Mouse (Mus musculus) heart, embryonic 14.5 days (tissue): Measurements from ENCODE around the gene Bahcc1. TPM values are rescaled to one million over a fixed set of nuclear protein-coding genes. Genes with fewer than 3 reads are reported as not detected.

ENCODE experiments used
- ATAC-seq: fragments of 200-750 bp; cut with Nextera tagmentation; 2 replicates; pipeline ENCODE4 v1.8.0; 2017; ENCODE audit warnings: low read depth, moderate TSS enrichment; ENCODE audit not compliant: insufficient number of reproducible peaks, insufficient read depth, low FRiP score
- H3K27ac ChIP-seq, 2 experiments: fragments of 200-500 bp in 1 of 2; fragments of 300-500 bp in 1 of 2; sonication (generic) in 1 of 2; replicated peaks in 1 of 2; 2 replicates each; pipeline ENCODE4 v1.5.1; 2012 to 2014; ENCODE audit warnings: low read depth in 2 of 2, low read length in 2 of 2, control low read depth in 1 of 2, mild to moderate bottlenecking in 1 of 2, mixed read lengths in 1 of 2; ENCODE audit not compliant: control insufficient read depth in 1 of 2, insufficient read depth in 1 of 2
- H3K27me3 ChIP-seq: fragments of 300-500 bp; sonication (generic); 2 replicates; pipeline ENCODE4 v1.6.1; 2014; ENCODE audit warnings: mild to moderate bottlenecking, low read length, control low read depth; ENCODE audit not compliant: control insufficient read depth, insufficient read depth
- H3K36me3 ChIP-seq: fragments of 300-500 bp; sonication (generic); 2 replicates; pipeline ENCODE4 v1.6.1; 2014; ENCODE audit warnings: mild to moderate bottlenecking, control low read depth, low read length, mixed read lengths; ENCODE audit not compliant: control insufficient read depth, insufficient read depth
- H3K4me1 ChIP-seq, 2 experiments: fragments of 200-500 bp in 1 of 2; fragments of 300-500 bp in 1 of 2; sonication (generic) in 1 of 2; 2 replicates each; pipeline ENCODE4 v1.6.1; 2012 to 2014; ENCODE audit warnings: low read length in 2 of 2, control low read depth in 1 of 2, mixed read lengths in 1 of 2; ENCODE audit not compliant: control insufficient read depth in 2 of 2, insufficient read depth in 2 of 2
- H3K4me2 ChIP-seq: fragments of 300-500 bp; sonication (generic); 2 replicates; pipeline ENCODE4 v1.6.1; 2014; ENCODE audit warnings: mild to moderate bottlenecking, low read length
- H3K4me3 ChIP-seq, 2 experiments: fragments of 200-500 bp in 1 of 2; fragments of 300-500 bp in 1 of 2; sonication (generic) in 1 of 2; 2 replicates each; pipeline ENCODE4 v1.5.1; 2012 to 2014; ENCODE audit warnings: low read length in 2 of 2, mild to moderate bottlenecking in 2 of 2, control low read depth in 1 of 2, low read depth in 1 of 2, moderate library complexity in 1 of 2; ENCODE audit not compliant: control insufficient read depth in 1 of 2, insufficient read depth in 1 of 2
- H3K9ac ChIP-seq: fragments of 300-500 bp; sonication (generic); 2 replicates; pipeline ENCODE4 v1.6.1; 2014; ENCODE audit warnings: mild to moderate bottlenecking, low read length
- H3K9me3 ChIP-seq: fragments of 300-500 bp; sonication (generic); 2 replicates; pipeline ENCODE4 v1.6.1; 2016; ENCODE audit warnings: low read length, control low read depth; ENCODE audit not compliant: control insufficient read depth
- WGBS: fragments of 180-500 bp; shearing (Covaris S2); extraction: QIAGEN DNeasy Blood & Tissue Kit; methylation state at CpG from one replicate; pipeline ENCODE4 v1.1.7; 2014; 5-methylcytosine and 5-hydroxymethylcytosine counted together
- polyA plus RNA-seq: library from polyadenylated mRNA; unstranded; fragments of >200 nt; fragmentation: Nextera tagmentation; extraction: Ambion mirVana; gene quantifications from 2 replicates; pipeline ENCODE4 v1.2.1, GENCODE M21; 2014

The Bahcc1 gene
- polyA plus RNA-seq, 1 experiment from 2014 or later, result 9.1 TPM

DNA sequence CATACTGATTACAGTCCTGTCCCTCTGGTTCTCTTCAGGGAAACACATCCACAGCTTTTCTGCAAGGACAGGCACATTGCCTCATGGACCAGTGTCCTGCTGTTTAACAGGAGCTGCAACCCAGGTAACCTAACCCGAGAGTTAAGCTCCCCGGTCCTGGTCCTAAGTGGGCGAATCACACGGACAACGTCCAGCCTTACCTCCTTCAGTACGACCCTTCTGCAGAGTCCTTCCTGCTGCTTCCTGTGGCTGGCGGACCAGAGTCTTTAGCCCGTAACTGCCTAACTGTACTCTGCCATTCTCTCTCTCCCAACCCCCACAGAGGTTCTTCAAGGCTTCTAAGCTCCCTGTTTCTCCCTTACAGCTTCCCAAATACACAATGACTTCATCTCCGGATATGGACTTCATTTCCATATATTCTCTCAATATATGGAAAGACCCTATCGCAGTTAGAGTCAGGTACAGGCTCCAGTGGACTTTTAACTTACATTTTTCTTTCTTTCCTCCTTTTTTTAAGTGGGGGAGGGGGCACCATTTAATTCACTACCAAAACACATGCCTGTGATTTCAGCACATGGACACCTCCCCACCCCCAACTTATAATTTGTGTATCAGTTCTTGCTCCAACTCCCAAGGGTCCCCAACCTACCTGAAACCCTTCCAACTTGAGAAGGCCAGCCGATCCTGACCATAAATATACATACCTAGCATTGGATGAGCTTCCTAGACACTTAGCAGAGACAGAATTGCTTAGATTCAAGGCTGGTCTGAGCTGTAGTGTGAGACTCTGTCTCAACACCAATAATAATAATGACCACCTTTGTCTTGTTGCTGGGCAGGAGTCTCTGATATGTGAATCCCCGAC, 11.6 kb upstream of the Bahcc1 start:
- ATAC-seq, result no peak
- peak overlapping the region; percentile 57 for H3K9ac ChIP-seq
- H3K4me3 ChIP-seq, result peak overlapping the region in 1 of 2 experiments; percentile 2; a peak in 1 of 4 replicates
- WGBS, result 42% methylated on average over 12 of the region's 12 CpGs
- peak overlapping the region; percentile 71 to 75 for H3K27ac ChIP-seq
- H3K36me3 ChIP-seq, result no peaks in the 10 kb centered on the region
- H3K9me3 ChIP-seq, result no peaks in the 10 kb centered on the region
- no peaks in the 10 kb centered on the region for H3K27me3 ChIP-seq
- H3K4me2 ChIP-seq, result peak overlapping the region; percentile 27; the same call in 1 of the 2 replicates
- peaks cover 64 to 79% of the 10 kb centered on the region in 2 experiments for H3K4me1 ChIP-seq

- Histone ChIP-seq H3K4me3 (no peak overlapping the region), H3K9ac (no peak overlapping the region), H3K27ac (no peak overlapping the region), H3K9me3 (no peaks in the 10 kb centered on the region), H3K36me3 (no peaks in the 10 kb centered on the region), H3K27me3 (no peaks in the 10 kb centered on the region), H3K4me1 (peaks cover 65 to 79% of the 10 kb centered on the region in 2 experiments), H3K4me2 (no peak overlapping the region)
- ATAC-seq, result no peak
- WGBS, result 83% methylated on average over 6 of the region's 6 CpGs
These were observed 10.2 kb upstream of the Bahcc1 start for GRCm38 (mm10) chr11:120222425-120223104.

DNA sequence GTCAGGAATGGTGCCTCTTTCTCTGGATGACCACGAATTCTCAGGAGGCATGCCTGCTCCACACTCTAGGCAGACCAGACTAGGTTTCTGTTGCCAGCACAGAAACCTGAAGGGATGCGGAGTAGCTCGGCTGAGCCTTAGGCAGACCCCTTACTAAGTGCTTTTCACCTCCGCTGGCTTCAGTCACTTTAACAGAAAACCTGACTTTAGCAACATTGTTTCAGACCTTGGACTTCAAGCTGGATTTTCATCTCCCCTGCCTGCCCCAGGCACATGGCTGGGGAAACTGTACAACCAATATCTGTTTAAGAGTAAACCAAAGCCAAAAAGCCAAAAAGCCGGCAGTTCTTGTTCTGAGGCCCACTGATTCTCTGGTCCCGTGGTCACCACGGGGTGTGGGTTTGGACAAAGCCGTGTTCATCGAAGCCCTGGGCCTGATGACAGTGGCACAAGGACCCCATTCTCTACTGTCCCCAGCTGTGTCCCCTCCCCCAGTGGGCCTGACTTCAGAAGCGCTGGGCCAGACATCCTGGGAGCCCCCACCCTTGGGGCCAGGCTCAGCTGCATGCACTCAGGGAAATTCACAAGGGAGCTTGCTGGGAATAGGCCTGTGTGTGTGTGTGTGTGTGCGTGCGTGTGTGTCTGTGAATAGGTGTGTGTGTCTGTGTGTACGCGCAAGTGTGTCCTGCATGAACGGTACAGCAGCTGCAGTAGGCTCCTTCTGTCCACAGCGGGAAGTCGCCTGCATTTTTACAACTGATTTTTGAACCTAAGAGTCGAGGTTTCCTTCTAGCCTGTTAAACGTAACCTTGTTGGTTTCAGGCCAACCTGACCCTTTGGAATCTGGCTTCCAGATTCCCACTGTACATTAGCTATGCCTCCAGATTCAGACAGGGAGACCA, 8.9 kb upstream of the Bahcc1 start:
- ATAC-seq, result no peak

DNA sequence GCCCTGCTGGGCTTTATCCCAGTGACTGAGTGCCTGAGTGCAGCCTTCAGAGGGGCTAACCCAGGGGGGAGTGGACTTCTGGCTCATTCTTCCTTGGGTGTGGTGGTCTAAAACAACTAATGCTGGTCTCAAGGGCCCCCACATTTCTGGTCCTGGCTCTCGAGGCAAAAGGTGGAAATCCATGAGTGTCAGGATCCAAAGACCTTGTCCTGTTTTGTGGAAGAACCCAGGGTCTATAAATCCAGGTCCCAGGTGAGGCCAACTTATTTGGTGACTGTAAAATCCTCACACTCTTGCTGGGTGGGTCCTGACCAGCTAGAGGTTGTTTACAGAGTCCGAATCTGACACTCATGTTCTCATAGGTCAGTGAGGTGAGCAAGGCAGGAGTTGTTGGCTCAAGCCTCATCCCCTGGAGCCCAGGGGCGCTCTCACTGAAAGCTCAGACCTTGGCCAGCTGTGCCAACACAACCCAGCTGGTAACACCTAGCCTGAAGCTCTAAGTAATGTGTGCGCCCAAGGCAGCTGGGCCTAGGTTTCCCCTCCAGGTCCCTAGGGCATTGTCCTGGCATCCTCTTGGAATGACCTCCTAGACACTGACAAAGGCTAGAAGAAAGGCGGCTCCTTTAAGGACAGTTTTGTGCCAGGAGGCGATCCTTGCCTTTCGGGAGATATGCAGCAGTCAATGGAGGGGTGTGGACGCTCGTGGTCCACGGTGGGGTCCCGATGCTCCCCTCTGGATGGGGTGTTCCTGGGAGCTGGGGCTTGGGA, 8.1 kb upstream of the Bahcc1 start:
- H3K9me3 ChIP-seq, result no peaks in the 10 kb centered on the region
- H3K4me2 ChIP-seq, result peak overlapping the region; percentile 78
- 26% methylated on average over 11 of the region's 11 CpGs for whole genome bisulfite sequencing
- peak overlapping the region; percentile 5 to 29; a peak in 2 of 4 replicates for H3K27ac ChIP-seq
- H3K36me3 ChIP-seq, result no peaks in the 10 kb centered on the region
- peaks cover 72 to 85% of the 10 kb centered on the region in 2 experiments for H3K4me1 ChIP-seq
- ATAC-seq, result no peak
- peak overlapping the region; percentile 33 to 34 for H3K4me3 ChIP-seq
- H3K27me3 ChIP-seq, result no peaks in the 10 kb centered on the region
- peak overlapping the region; percentile 100 for H3K9ac ChIP-seq

More for the DNA sequence above, 8.9 kb upstream of the Bahcc1 start:
- Histone ChIP-seq H3K4me3 (no peak overlapping the region), H3K27me3 (no peaks in the 10 kb centered on the region), H3K36me3 (no peaks in the 10 kb centered on the region), H3K4me1 (peaks cover 71 to 83% of the 10 kb centered on the region in 2 experiments), H3K4me2 (no peak overlapping the region), H3K9ac (peak overlapping the region; percentile 44), H3K9me3 (no peaks in the 10 kb centered on the region), H3K27ac (peak overlapping the region; percentile 5 to 29; a peak in 3 of 4 replicates)
- 61% methylated on average over 19 of the region's 19 CpGs for WGBS

DNA sequence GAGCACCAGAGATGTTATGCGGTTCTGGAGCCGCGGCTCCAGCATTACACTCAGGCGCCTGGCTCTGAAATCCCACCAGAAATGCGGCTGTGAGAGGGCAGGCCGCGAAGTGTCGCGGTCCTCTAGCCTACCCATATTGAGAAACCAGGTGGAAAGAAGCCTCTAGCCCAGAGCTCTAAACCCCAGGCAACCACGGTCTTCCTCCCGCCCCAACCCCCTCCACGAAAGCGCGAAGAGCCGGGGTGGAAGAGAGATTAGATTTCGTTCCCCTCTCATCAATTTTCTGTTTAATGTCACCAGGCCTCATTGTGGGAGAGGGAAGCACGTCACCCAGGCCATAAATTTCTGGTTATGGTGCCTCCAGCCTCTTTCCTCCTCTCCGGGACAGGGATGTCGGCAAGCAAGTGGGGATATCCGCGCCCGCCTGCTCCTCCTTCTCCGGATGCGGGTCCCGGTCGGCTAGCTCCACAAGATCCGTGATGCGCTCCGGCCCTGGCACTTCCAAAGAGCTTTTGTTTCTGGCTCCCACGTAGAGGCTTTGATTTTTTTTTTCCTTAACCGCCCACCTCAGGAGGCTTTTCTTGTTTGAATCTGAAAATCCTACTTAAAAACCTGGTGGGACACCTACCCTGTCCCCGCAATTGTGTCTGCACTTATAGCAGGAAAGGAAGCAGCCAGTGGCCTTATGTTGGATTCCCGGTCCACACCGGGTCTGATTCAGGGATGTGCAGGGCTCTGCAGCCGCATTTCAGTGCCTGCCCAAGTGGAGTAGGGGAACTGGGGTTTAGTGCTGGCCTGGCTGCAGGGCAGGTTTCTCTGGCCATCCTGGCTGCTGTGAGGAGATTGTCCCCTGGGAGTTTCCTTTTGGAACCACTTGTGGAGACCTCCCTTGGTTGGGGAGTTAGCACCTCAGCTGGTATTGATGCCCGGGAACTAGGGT, 7.2 kb upstream of the Bahcc1 start:
- peak overlapping the region; percentile 33 to 34 for H3K4me3 ChIP-seq
- peak overlapping the region in 1 of 2 experiments; percentile 3; a peak in 1 of 4 replicates for H3K27ac ChIP-seq
- no peaks in the 10 kb centered on the region for H3K9me3 ChIP-seq
- 12% methylated on average over 36 of the region's 36 CpGs for WGBS
- peaks cover 65 to 77% of the 10 kb centered on the region in 2 experiments for H3K4me1 ChIP-seq
- peak overlapping the region; percentile 100 for H3K9ac ChIP-seq
- peak overlapping the region; percentile 78 for H3K4me2 ChIP-seq
- no peaks in the 10 kb centered on the region for H3K36me3 ChIP-seq
- no peaks in the 10 kb centered on the region for H3K27me3 ChIP-seq
- no peak for ATAC-seq
